Mouse (Mus musculus) C2C12 (cell line): Measurements from ENCODE around the gene Angptl2. TPM values are rescaled to one million over a fixed set of nuclear protein-coding genes. Genes with fewer than 3 reads are reported as not detected.

Experiments
- H3K27me3 ChIP-seq: one replicate; pipeline ENCODE4 v1.6.1; 2011; ENCODE audit not compliant: control insufficient read depth, insufficient read depth, insufficient read length
- H3K36me3 ChIP-seq: one replicate; pipeline ENCODE4 v1.6.1; 2011; ENCODE audit not compliant: control insufficient read depth, insufficient read depth
- H3K4me3 ChIP-seq: one replicate; pipeline ENCODE4 v1.5.1; 2011; ENCODE audit warnings: mild to moderate bottlenecking, control low read depth; ENCODE audit not compliant: poor library complexity, insufficient read depth, severe bottlenecking
- H3K79me2 ChIP-seq: one replicate; pipeline ENCODE4 v1.6.1; 2011; ENCODE audit not compliant: control insufficient read depth, insufficient read depth
- H3K79me3 ChIP-seq: one replicate; pipeline ENCODE4 v1.6.1; 2011; ENCODE audit warnings: low read depth, control low read depth
- H3ac ChIP-seq: one replicate; pipeline ENCODE3; 2011; ENCODE audit warnings: low read depth; ENCODE audit not compliant: control insufficient read depth, insufficient read length
- CEBPB ChIP-seq: IDR thresholded peaks from one replicate; pipeline ENCODE4 v1.6.1; 2011; ENCODE audit warnings: low read depth, mild to moderate bottlenecking, control low read depth, moderate library complexity
- CTCF ChIP-seq: IDR thresholded peaks from one replicate; pipeline ENCODE4 v1.5.1; 2011; ENCODE audit not compliant: control insufficient read depth, insufficient read depth, insufficient read length
- FOSL1 ChIP-seq: IDR thresholded peaks from one replicate; pipeline ENCODE4 v1.8.0; 2011; ENCODE audit warnings: mild to moderate bottlenecking, low read length; ENCODE audit not compliant: poor library complexity, insufficient read depth, severe bottlenecking
- MAX ChIP-seq: IDR thresholded peaks from one replicate; pipeline ENCODE4 v1.6.1; 2011; ENCODE audit warnings: mild to moderate bottlenecking, control low read depth
- MYOD1 ChIP-seq: IDR thresholded peaks from one replicate; pipeline ENCODE4 v1.6.1; 2011; ENCODE audit warnings: low read depth; ENCODE audit not compliant: control insufficient read depth, insufficient read length
- MYOG ChIP-seq: IDR thresholded peaks from one replicate; pipeline ENCODE4 v1.6.1; 2011; ENCODE audit not compliant: control insufficient read depth, insufficient read length; ENCODE audit errors: extremely low read depth
- USF1 ChIP-seq: IDR thresholded peaks from one replicate; pipeline ENCODE4 v1.6.1; 2011; ENCODE audit warnings: low read depth, mild to moderate bottlenecking, control low read depth, moderate library complexity
- polyA plus RNA-seq: library from polyadenylated mRNA; unstranded; fragments of >200 nt; fragmentation: generic; extraction: Trizol; gene quantifications from one replicate; pipeline ENCODE4 v1.2.1, GENCODE M21; 2012; ENCODE audit warnings: missing spikeins

The Angptl2 gene
- polyA plus RNA-seq, 1 experiment, result 162 TPM

DNA sequence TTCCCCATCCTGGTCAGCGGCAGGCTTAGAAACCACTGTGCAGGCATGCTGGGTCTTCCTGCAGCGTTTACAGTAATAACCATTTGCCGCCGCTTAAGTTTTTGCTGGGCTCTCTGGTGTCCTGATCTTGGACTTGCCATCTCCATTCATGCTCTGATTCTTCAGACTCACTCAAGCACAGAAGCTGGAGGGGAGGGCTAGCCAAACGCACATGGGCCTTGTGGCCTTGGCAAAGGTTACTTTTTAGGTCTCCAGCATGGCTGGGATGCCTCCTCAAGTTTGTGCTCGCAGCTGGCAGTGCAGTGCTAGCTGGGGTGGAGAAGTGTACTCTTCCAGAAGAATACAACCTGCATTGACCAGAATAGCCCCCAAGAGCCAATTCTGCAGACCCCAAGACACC lies 6.6 kb downstream of the Angptl2 start:
- Histone ChIP-seq H3K27me3 (no peaks in the 10 kb centered on the region), H3K36me3 (peaks cover 85% of the 10 kb centered on the region), H3K79me3 (peaks cover 79% of the 10 kb centered on the region), H3K4me3 (no peak overlapping the region), H3ac (no peak overlapping the region), H3K79me2 (peaks cover 95% of the 10 kb centered on the region)
- TF ChIP-seq MAX (no peak), USF1 (no peak)

DNA sequence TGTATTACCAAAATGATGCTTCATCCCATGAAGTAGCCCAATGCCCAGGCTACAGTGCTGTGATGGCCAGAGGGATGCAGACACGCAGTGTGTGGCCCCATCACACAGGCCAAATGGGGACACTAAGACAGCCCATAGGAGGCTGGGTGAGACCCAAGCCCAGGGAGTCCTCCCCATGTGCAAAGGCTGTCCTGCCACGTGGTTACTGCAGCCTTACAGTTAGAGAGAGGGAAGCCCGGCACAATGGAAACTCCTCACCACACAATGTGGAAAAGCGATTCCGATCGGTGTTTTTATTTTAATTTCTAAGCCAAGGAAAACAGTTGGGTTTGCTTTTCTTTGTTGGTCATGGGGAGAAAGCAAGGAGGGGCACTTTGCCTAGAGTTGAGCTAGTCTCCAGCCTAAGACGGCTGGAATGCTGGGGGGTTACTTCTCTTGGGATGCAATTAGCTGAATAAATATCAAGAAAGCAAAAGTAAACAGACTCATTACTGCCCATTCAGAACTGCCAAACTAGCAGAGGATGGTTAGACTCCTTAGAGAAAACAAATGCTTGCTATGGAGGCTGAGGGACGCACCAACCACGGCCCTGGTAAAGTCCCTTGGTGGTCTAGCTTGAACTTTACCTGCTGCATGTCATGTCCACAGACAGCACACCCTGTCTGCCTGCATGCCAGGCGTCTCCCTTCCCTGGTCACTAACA lies 7.9 kb downstream of the Angptl2 start:
- H3K79me2 ChIP-seq, result peaks cover 95% of the 10 kb centered on the region
- H3K4me3 ChIP-seq, result no peak overlapping the region
- H3K27me3 ChIP-seq, result no peaks in the 10 kb centered on the region
- H3ac ChIP-seq, result no peak overlapping the region
- no peak for TF ChIP-seq USF1
- no peak for TF ChIP-seq MYOD1
- no peak for TF ChIP-seq CEBPB
- no peak for TF ChIP-seq MYOG
- no peak for TF ChIP-seq FOSL1
- no peak for TF ChIP-seq MAX
- TF ChIP-seq CTCF, result no peak
- peaks cover 71% of the 10 kb centered on the region for H3K79me3 ChIP-seq
- peaks cover 86% of the 10 kb centered on the region for H3K36me3 ChIP-seq

DNA sequence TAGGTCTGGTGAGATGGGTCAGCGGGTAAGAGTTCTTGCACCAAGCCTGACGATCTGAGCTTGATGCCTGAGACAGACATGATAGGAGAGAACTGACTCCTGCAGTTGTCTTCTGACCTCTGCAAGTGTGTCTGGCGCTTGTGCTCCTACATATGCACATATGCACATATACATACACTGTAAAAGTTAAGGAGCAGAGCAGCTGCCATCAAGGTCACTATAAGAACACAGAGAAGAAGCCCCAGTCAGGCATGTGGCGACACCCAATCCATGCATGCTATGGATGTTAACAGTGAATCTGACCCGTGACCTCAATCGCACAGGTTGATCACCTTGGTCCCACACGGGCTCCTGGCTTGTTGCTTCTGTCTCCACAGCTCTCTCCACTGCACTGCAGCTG lies 10.1 kb downstream of the Angptl2 start:
- Histone ChIP-seq H3ac (no peak overlapping the region), H3K36me3 (peaks cover 89% of the 10 kb centered on the region), H3K79me2 (peaks cover 95% of the 10 kb centered on the region)

DNA sequence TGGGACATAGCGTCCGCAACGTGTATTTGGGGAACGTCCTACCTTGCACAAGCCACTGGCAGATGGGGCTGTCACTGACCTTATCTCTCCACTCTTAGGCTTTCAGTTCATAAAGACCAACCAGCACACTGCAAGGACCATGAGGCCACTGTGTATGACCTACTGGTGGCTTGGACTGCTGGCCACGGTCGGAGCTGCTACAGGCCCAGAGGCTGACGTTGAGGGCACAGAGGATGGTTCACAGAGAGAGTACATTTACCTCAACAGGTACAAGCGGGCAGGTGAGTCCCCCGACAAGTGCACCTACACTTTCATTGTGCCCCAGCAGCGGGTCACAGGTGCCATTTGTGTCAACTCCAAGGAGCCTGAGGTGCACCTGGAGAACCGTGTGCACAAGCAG lies 12.2 kb downstream of the Angptl2 start:
- no peak for TF ChIP-seq MYOD1
- TF ChIP-seq FOSL1, result no peak
- TF ChIP-seq MYOG, result no peak
- TF ChIP-seq CTCF, result no peak
- no peak for TF ChIP-seq CEBPB
- TF ChIP-seq MAX, result no peak
- TF ChIP-seq USF1, result no peak
- Histone ChIP-seq H3K79me3 (peaks cover 56% of the 10 kb centered on the region), H3K27me3 (no peaks in the 10 kb centered on the region), H3K79me2 (peaks cover 99% of the 10 kb centered on the region), H3ac (no peak overlapping the region), H3K36me3 (peaks cover 97% of the 10 kb centered on the region), H3K4me3 (no peak overlapping the region)

More for the DNA sequence above, 10.1 kb downstream of the Angptl2 start:
- TF ChIP-seq MYOD1 (no peak), CEBPB (no peak), FOSL1 (no peak), CTCF (no peak), MYOG (no peak), USF1 (no peak), MAX (no peak)
- no peak overlapping the region for H3K4me3 ChIP-seq
- peaks cover 62% of the 10 kb centered on the region for H3K79me3 ChIP-seq
- no peaks in the 10 kb centered on the region for H3K27me3 ChIP-seq

DNA sequence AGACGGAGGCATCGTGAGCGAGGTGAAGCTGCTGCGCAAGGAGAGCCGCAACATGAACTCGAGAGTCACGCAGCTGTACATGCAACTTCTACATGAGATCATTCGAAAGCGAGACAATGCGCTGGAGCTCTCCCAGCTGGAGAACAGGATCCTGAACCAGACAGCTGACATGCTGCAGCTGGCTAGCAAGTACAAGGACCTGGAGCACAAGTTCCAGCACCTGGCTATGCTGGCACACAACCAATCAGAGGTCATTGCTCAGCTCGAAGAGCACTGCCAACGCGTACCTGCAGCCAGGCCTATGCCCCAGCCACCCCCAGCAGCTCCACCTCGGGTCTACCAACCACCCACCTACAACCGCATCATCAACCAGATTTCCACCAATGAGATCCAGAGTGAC lies 12.7 kb downstream of the Angptl2 start:
- peaks cover 55% of the 10 kb centered on the region for H3K79me3 ChIP-seq
- no peak overlapping the region for H3K4me3 ChIP-seq
- TF ChIP-seq MYOG, result no peak
- TF ChIP-seq MAX, result no peak
- TF ChIP-seq FOSL1, result no peak
- TF ChIP-seq USF1, result no peak
- no peak for TF ChIP-seq CTCF
- no peak for TF ChIP-seq MYOD1
- no peak for TF ChIP-seq CEBPB
- H3K27me3 ChIP-seq, result no peaks in the 10 kb centered on the region
- peaks cover 99% of the 10 kb centered on the region for H3K79me2 ChIP-seq
- H3ac ChIP-seq, result no peak overlapping the region
- peaks cover 97% of the 10 kb centered on the region for H3K36me3 ChIP-seq

DNA sequence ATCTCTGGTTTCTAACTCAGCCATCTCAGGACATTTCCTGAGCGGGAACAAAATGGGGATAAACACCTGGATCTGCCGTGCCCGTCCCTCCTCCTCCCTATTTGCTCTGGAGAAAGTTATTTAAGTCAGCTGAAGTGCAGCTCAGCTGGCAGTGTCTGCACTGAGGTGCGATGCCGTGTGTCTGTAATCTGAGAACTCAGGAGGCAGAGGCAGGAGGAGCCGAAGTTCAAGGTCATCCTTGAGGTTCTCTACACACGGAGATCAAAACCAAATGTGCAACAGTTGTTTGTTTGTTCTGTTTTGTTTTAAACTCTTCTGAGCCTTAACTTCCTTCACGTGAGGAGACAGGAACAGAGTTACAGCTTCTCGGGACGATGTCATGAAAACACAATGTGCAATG lies 14.8 kb downstream of the Angptl2 start:
- Histone ChIP-seq H3K36me3 (peaks cover 97% of the 10 kb centered on the region), H3ac (no peak overlapping the region), H3K79me3 (peaks cover 46% of the 10 kb centered on the region), H3K4me3 (no peak overlapping the region), H3K79me2 (peaks cover 99% of the 10 kb centered on the region), H3K27me3 (no peaks in the 10 kb centered on the region)
- TF ChIP-seq USF1, result no peak
- no peak for TF ChIP-seq MYOD1
- TF ChIP-seq MAX, result no peak
- TF ChIP-seq CEBPB, result no peak
- TF ChIP-seq CTCF, result no peak
- TF ChIP-seq MYOG, result no peak
- no peak for TF ChIP-seq FOSL1
